Mouse (Mus musculus) MEL (cell line): ENCODE data around the gene Fcmr. TPM values are rescaled to one million over a fixed set of nuclear protein-coding genes. Genes with fewer than 3 reads are reported as not detected.

Experiments used
- DNase-seq: peaks from one replicate; pipeline ENCODE4 v3.0.0; 2011; ENCODE audit warnings: low read depth, low spot score
- H3K27ac ChIP-seq: 2 replicates; pipeline ENCODE4 v1.5.1; 2012; ENCODE audit warnings: low read depth, mild to moderate bottlenecking, control low read depth, low read length, moderate library complexity; ENCODE audit not compliant: control insufficient read depth
- H3K27me3 ChIP-seq, 2 experiments: fragments of 150-350 bp in 1 of 2; sonication (generic) in 1 of 2; 2 replicates each; pipeline ENCODE4 v1.6.1; 2012; ENCODE audit warnings: low read length in 2 of 2, mild to moderate bottlenecking in 2 of 2, improper control_type of control experiment in 1 of 2, moderate library complexity in 1 of 2; ENCODE audit not compliant: insufficient read depth in 2 of 2, control insufficient read depth in 1 of 2
- H3K36me3 ChIP-seq, 2 experiments: 2 replicates each; pipeline ENCODE4 v1.6.1; 2012 to 2014; ENCODE audit warnings: low read length in 2 of 2, improper control_type of control experiment in 1 of 2, inconsistent platforms in 1 of 2, mild to moderate bottlenecking in 1 of 2; ENCODE audit not compliant: insufficient read depth in 2 of 2, control insufficient read depth in 1 of 2
- H3K4me1 ChIP-seq, 2 experiments: fragments of 150-350 bp in 1 of 2; sonication (generic) in 1 of 2; 2 replicates each; pipeline ENCODE4 v1.6.1; 2012; ENCODE audit warnings: low read length in 2 of 2, improper control_type of control experiment in 1 of 2, mild to moderate bottlenecking in 1 of 2; ENCODE audit not compliant: insufficient read depth in 2 of 2, control insufficient read depth in 1 of 2
- H3K4me3 ChIP-seq, 2 experiments: fragments of 150-350 bp in 1 of 2; sonication (generic) in 1 of 2; 2 replicates each; pipeline ENCODE4 v1.5.1; 2012; ENCODE audit warnings: low read depth in 2 of 2, low read length in 2 of 2, mild to moderate bottlenecking in 2 of 2, moderate library complexity in 2 of 2, control low read depth in 1 of 2, improper control_type of control experiment in 1 of 2; ENCODE audit not compliant: control insufficient read depth in 1 of 2, insufficient read depth in 1 of 2
- H3K79me2 ChIP-seq: 2 replicates; pipeline ENCODE4 v1.6.1; 2012; ENCODE audit warnings: mild to moderate bottlenecking, low read length, moderate library complexity; ENCODE audit not compliant: control insufficient read depth, poor library complexity, insufficient read depth
- H3K9ac ChIP-seq: 2 replicates; pipeline ENCODE4 v1.6.1; 2012; ENCODE audit warnings: low read depth, mild to moderate bottlenecking, control low read depth, low read length, moderate library complexity; ENCODE audit not compliant: control insufficient read depth, poor library complexity, severe bottlenecking
- H3K9me3 ChIP-seq: fragments of 150-350 bp; sonication (generic); replicated peaks from 2 replicates; pipeline ENCODE4 v1.6.1; 2012; ENCODE audit warnings: mild to moderate bottlenecking, low read length, improper control_type of control experiment, moderate library complexity; ENCODE audit not compliant: insufficient read depth
- CTCF ChIP-seq, 3 experiments: IDR thresholded peaks in 2 of 3; conservative IDR thresholded peaks in 1 of 3; 2 replicates each; pipeline ENCODE4 v1.5.1; 2011 to 2012; ENCODE audit warnings: low read length in 3 of 3, low read depth in 2 of 3, mild to moderate bottlenecking in 2 of 3, improper control_type of control experiment in 1 of 3, inconsistent platforms in 1 of 3, mixed read lengths in 1 of 3, moderate library complexity in 1 of 3; ENCODE audit not compliant: control insufficient read depth in 1 of 3, insufficient read depth in 1 of 3, poor library complexity in 1 of 3, severe bottlenecking in 1 of 3
- JUND ChIP-seq: IDR thresholded peaks from 2 replicates; pipeline ENCODE4 v1.6.1; 2011; ENCODE audit warnings: low read depth, mild to moderate bottlenecking, improper control_type of control experiment, low read length
- MAFK ChIP-seq: IDR thresholded peaks from 2 replicates; pipeline ENCODE4 v1.6.1; 2011; ENCODE audit warnings: low read depth, mild to moderate bottlenecking, low read length, improper control_type of control experiment, borderline replicate concordance
- NELFE ChIP-seq: IDR thresholded peaks from 2 replicates; pipeline ENCODE4 v1.6.1; 2011; ENCODE audit warnings: low read depth, low read length, improper control_type of control experiment
- POLR2A ChIP-seq, 2 experiments: IDR thresholded peaks; 2 replicates each; pipeline ENCODE4 v1.6.1; 2011 to 2012; ENCODE audit warnings: low read length in 2 of 2, mild to moderate bottlenecking in 2 of 2, control low read depth in 1 of 2, improper control_type of control experiment in 1 of 2, low read depth in 1 of 2, moderate library complexity in 1 of 2; ENCODE audit not compliant: control insufficient read depth in 1 of 2, insufficient read depth in 1 of 2, poor library complexity in 1 of 2
- RAD21 ChIP-seq: IDR thresholded peaks from 2 replicates; pipeline ENCODE4 v1.6.1; 2011; ENCODE audit warnings: mild to moderate bottlenecking, low read depth, low read length, improper control_type of control experiment
- SMC3 ChIP-seq: IDR thresholded peaks from 2 replicates; pipeline ENCODE4 v1.6.1; 2011; ENCODE audit warnings: low read depth, low read length, improper control_type of control experiment
- TBP ChIP-seq: IDR thresholded peaks from 2 replicates; pipeline ENCODE4 v1.8.0; 2011; ENCODE audit warnings: low read depth, low read length, improper control_type of control experiment
- ZC3H11A ChIP-seq: IDR thresholded peaks from 2 replicates; pipeline ENCODE4 v1.6.1; 2012; ENCODE audit warnings: low read depth, mild to moderate bottlenecking, inconsistent platforms, low read length, improper control_type of control experiment
- ZNF384 ChIP-seq: IDR thresholded peaks from 2 replicates; pipeline ENCODE4 v1.6.1; 2012; ENCODE audit warnings: low read depth, mild to moderate bottlenecking, inconsistent platforms, low read length, improper control_type of control experiment
- polyA plus RNA-seq, 2 experiments: library from polyadenylated mRNA; stranded (reverse) in 1 of 2; unstranded in 1 of 2; fragments of >175 nt in 1 of 2; fragments of >200 nt in 1 of 2; gene quantifications; 2 replicates each; pipeline versions ENCODE4 v1.2.1 to v1.2.4; 2012; ENCODE audit warnings: low replicate concordance in 2 of 2, low read depth in 1 of 2; ENCODE audit not compliant: insufficient read length in 2 of 2, insufficient read depth in 1 of 2, missing spikeins in 1 of 2
- total RNA-seq: library from RNA; depleted of rRNA; stranded (reverse); fragments of 300-350 nt; gene quantifications from 2 replicates; pipeline ENCODE4 v1.2.3, GENCODE M21; 2012; rRNA removed

Gene Fcmr
- total and polyA plus RNA-seq, 3 experiments, result not detected

DNA sequence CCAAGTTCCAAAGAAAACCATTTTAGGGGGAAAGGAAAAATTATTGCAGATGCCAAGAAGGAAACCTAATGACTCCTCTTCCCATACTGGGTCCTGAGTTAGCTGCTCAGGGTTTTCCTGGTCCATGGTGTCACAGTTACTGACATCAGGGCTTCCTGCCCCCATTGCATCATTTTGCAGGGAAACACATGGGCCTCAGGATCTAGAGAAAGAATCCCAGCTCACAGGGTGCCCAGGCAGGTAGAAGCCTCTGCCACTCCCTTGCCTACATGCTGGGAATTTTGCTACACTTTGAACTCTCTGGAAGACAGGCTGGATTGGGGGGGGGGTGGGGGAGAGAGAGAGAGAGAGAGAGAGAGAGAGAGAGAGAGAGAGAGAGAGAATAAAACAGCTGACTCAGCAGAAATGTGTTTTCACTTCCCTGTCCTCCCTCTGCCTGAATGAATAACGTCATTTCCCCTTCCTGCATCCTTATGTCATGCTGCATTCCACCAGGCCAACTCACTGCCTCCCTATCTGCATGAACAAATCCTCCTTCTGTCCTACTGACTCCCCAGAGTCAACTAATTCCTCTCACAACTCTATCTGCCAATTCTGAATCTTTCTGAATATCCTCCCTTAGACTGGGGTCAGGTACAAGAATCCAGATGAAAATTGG is 53.0 kb downstream of the Fcmr start:
- no peak for DNase-seq
- no peaks in the 10 kb centered on the region for H3K4me1 ChIP-seq
- no peaks in the 10 kb centered on the region for H3K9me3 ChIP-seq
- no peaks in the 10 kb centered on the region for H3K36me3 ChIP-seq
- H3K27ac ChIP-seq, result no peak overlapping the region
- no peak overlapping the region for H3K9ac ChIP-seq
- H3K79me2 ChIP-seq, result no peaks in the 10 kb centered on the region
- no peak overlapping the region for H3K4me3 ChIP-seq
- H3K27me3 ChIP-seq, result no peaks in the 10 kb centered on the region; a peak in 1 of 4 replicates
- TF ChIP-seq TBP (no peak), MAFK (peak; percentile 89)

DNA sequence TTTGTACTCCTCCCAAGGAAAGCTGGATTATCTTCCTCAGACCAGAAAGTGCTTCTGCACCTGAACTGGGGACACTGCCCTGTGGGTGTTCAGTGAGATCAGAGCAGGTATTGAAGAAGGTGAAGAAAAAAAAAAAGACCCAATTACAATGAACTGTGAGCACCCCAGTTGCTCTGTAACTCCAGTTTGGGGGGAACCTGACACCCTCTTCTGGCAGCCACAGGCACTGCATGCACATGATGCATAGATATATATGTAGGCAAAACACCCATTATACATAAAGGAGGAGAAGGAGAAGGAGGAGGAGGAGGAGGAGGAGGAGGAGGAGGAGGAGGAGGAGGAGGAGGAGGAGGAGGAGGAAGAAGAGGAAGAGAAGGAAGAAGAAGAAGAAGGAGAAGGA is 61.0 kb downstream of the Fcmr start:
- Histone ChIP-seq H3K4me1 (no peaks in the 10 kb centered on the region), H3K4me3 (no peak overlapping the region), H3K27ac (no peak overlapping the region), H3K9ac (no peak overlapping the region), H3K79me2 (no peaks in the 10 kb centered on the region), H3K36me3 (no peaks in the 10 kb centered on the region), H3K9me3 (no peaks in the 10 kb centered on the region), H3K27me3 (peaks cover 0 to 2% of the 10 kb centered on the region in 2 experiments; a peak in 2 of 4 replicates)
- TF ChIP-seq NELFE (no peak), ZC3H11A (peak; percentile 15; the same call in 1 of the 2 replicates), CTCF (IDR thresholded peaks at IDR 0.05 in 2 of 3, conservative IDR thresholded peaks at IDR 0.05 in 1 of 3; ENCODE audit: control insufficient read depth in 1 of 3, insufficient read depth in 1 of 3, low read depth in 2 of 3, low read length in 3 of 3, poor library complexity in 1 of 3, severe bottlenecking in 1 of 3) (peak; percentile 43 to 60 (median 48); a peak in 5 of 6 replicates), POLR2A (IDR thresholded peaks at IDR 0.05; ENCODE audit: control insufficient read depth in 1 of 2, insufficient read depth in 1 of 2, low read depth in 1 of 2, low read length in 2 of 2, poor library complexity in 1 of 2) (no peak), RAD21 (peak; percentile 32), ZNF384 (0 out of 2 replicates have a peak, but pooled peaks have one; percentile 22), SMC3 (peak; percentile 54), JUND (no peak)
- DNase-seq, result peak; percentile 35

Other genes starting within 250 kb of the Fcmr start
- not detected in 2 replicates for gene Zp3r, start 236.0 kb upstream of the Fcmr start, total RNA-seq
- gene Zp3r, start 236.0 kb upstream of the Fcmr start, polyA plus RNA-seq, result not detected
- not detected in 2 replicates for gene C4bp, start 204.0 kb upstream of the Fcmr start, total RNA-seq
- gene C4bp, start 204.0 kb upstream of the Fcmr start, polyA plus RNA-seq, result not detected
- not detected in 2 replicates for gene Gm29427, start 149.9 kb upstream of the Fcmr start, total RNA-seq
- gene Gm29427, start 149.9 kb upstream of the Fcmr start, polyA plus RNA-seq, result not detected
- 7.1 and 8.6 TPM in 2 replicates for gene Yod1, start 148.3 kb upstream of the Fcmr start, total RNA-seq
- 1 to 10 TPM in 1 of 2 experiments, not detected in 1; 6.1 TPM for gene Yod1, start 148.3 kb upstream of the Fcmr start, polyA plus RNA-seq
- 11.3 and 13.6 TPM in 2 replicates for gene Pfkfb2, start 136.4 kb upstream of the Fcmr start, total RNA-seq
- 10 to 100 TPM in 1 of 2 experiments, not detected in 1; 13.9 TPM for gene Pfkfb2, start 136.4 kb upstream of the Fcmr start, polyA plus RNA-seq
- gene AA986860, start 133.7 kb upstream of the Fcmr start, total RNA-seq, result 0.31 and 0.39 TPM in 2 replicates
- gene AA986860, start 133.7 kb upstream of the Fcmr start, polyA plus RNA-seq, result under 1 TPM in 1 of 2 experiments, not detected in 1; 0.58 TPM
- not detected in 2 replicates for gene Fcamr, start 64.8 kb upstream of the Fcmr start, total RNA-seq
- gene Fcamr, start 64.8 kb upstream of the Fcmr start, polyA plus RNA-seq, result not detected
- gene Pigr, start 39.0 kb upstream of the Fcmr start, total RNA-seq, result not detected in 2 replicates
- gene Pigr, start 39.0 kb upstream of the Fcmr start, polyA plus RNA-seq, result not detected
- gene Il24, start 21.8 kb downstream of the Fcmr start, total RNA-seq, result not detected in 2 replicates
- gene Il24, start 21.8 kb downstream of the Fcmr start, polyA plus RNA-seq, result not detected
- not detected in 2 replicates for gene Il20, start 45.8 kb downstream of the Fcmr start, total RNA-seq
- not detected for gene Il20, start 45.8 kb downstream of the Fcmr start, polyA plus RNA-seq
- gene Il19, start 74.4 kb downstream of the Fcmr start, total RNA-seq, result not detected in 2 replicates
- gene Il19, start 74.4 kb downstream of the Fcmr start, polyA plus RNA-seq, result not detected
- not detected in 2 replicates for gene Il10, start 154.2 kb downstream of the Fcmr start, total RNA-seq
- gene Il10, start 154.2 kb downstream of the Fcmr start, polyA plus RNA-seq, result not detected
- 51.7 and 53.2 TPM in 2 replicates for gene Mapkapk2, start 232.2 kb downstream of the Fcmr start, total RNA-seq
- 10 to 100 TPM in 1 of 2 experiments, not detected in 1; 85.4 TPM for gene Mapkapk2, start 232.2 kb downstream of the Fcmr start, polyA plus RNA-seq